Mouse (Mus musculus): ENCODE results near the gene Shf. TPM values are rescaled to one million over a fixed set of nuclear protein-coding genes. Genes with fewer than 3 reads are reported as not detected.

The Shf gene
- total and polyA plus RNA-seq, 3 experiments, result 3.5 to 5.6 (median 5.3) TPM

DNA sequence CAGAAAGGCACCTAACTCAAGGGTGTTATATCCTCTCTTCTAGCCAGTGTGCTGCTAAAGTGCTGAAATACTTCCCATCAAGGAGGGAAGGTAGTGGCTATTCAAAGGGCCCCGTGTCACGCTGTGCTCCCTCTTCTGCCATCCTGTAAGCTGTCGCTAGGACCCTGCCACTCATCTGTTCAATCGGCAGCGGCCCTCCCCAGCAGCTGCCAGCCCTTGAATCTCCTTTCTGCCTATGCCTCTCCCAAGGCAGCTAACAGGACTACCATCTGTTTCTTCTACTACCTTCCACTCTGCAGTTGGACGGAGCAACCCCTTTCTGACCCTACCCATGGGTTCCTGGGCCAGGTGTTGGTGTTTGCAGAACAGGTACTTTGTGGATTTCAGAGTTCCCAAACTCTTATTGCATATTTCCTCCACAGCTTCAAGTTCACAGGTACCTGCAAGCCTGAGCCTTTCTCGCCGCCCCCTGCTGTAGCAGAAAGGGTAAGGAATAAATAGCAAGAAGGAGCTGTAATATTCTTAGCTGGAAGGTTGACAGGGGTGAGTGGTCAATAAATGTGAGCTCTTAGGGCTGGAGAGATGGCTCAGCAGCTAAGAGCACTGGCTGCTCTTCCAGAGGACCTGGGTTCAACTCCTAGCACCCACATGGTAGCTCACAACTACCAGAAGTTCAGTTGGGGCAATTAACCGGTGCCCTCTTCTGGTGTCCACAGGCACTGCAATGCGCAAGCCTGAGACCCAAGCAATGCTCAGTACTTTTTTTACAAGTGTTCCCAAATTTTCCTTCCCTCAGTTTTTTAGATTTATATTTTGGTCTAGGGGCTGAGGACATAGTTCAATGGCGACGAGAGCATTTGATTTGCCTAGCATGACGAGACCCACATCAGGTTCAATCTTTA, 6.1 kb downstream of the Shf start:
- 88% methylated on average over 13 of the region's 13 CpGs for WGBS
- DNase-seq, result no peak
- H3K36me3 ChIP-seq (ENCODE audit: control insufficient read depth, insufficient read depth, low read length), result no peaks in the 10 kb centered on the region
- intact Hi-C loops (cut with DNase I), result no loop called here
- H3K4me3 ChIP-seq, result no peak overlapping the region
- no peaks in the 10 kb centered on the region for H3K27me3 ChIP-seq (ENCODE audit: control insufficient read depth, insufficient read depth, low read length)
- H3K4me1 ChIP-seq (ENCODE audit: control insufficient read depth, insufficient read depth, low read length), result no peaks in the 10 kb centered on the region
- H3K79me2 ChIP-seq (replicated peaks; ENCODE audit: control insufficient read depth, insufficient read depth, low read length), result no peaks in the 10 kb centered on the region
- TF ChIP-seq CTCF (IDR thresholded peaks at IDR 0.05), result peak; percentile 46
- no peak for TF ChIP-seq EP300 (IDR thresholded peaks at IDR 0.05; ENCODE audit: insufficient read depth, low read depth, low read length)
- H3K27ac ChIP-seq, result no peak overlapping the region
- no peak overlapping the region for H3K9ac ChIP-seq (ENCODE audit: low read depth, low read length)

DNA sequence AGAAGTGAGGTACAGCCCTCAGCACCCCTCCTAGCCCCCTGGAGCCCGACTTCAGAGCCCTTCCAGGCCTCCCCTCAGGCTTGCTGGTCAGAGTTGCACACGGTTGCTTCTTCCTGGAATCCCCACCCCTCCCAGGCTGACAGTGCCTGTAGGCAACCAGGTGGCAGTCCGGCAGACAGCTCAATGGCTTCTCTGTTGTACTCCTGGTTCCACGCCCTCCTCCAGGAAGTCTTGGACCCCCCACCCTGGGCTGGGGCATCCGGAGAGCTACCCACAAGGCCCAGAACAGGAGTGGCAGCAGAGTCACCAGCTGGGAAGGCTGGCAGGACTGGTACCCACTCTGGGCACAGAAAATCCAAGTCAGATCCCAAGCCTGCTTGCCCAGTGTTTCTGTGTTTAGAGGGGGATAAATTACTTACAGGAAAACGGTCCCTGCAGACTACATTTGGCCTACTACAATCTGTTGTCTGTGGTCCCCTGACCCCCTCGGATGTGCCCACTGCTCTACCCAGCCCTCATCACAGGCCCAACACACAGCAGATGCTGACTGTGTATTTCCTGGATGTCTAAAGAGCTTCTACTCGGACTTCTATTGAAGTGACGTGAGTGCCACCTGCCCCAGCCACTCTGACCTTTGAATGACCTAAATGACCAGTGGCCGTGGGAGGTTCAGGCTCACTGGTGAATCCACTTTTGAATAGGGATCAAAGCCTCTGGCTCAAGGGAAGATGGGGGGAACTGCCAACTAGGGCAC, 6.9 kb downstream of the Shf start:
- Histone ChIP-seq H3K4me3 (no peak overlapping the region), H3K79me2 (replicated peaks; ENCODE audit: control insufficient read depth, insufficient read depth, low read length) (no peaks in the 10 kb centered on the region), H3K27me3 (ENCODE audit: control insufficient read depth, insufficient read depth, low read length) (no peaks in the 10 kb centered on the region), H3K27ac (no peak overlapping the region), H3K4me1 (ENCODE audit: control insufficient read depth, insufficient read depth, low read length) (no peaks in the 10 kb centered on the region), H3K36me3 (ENCODE audit: control insufficient read depth, insufficient read depth, low read length) (no peaks in the 10 kb centered on the region), H3K9ac (ENCODE audit: low read depth, low read length) (no peak overlapping the region)
- 60% methylated on average over 10 of the region's 10 CpGs for WGBS
- intact Hi-C loops (cut with DNase I), result no loop called here
- no peak for DNase-seq
- no peak for TF ChIP-seq EP300 (IDR thresholded peaks at IDR 0.05; ENCODE audit: insufficient read depth, low read depth, low read length)
- no peak for TF ChIP-seq CTCF (IDR thresholded peaks at IDR 0.05)
- no peak for TF ChIP-seq POLR2A (IDR thresholded peaks at IDR 0.05; ENCODE audit: insufficient read depth, low read depth, low read length)

GRCm38 (mm10) chr2:122361181-122361580, 7.8 kb downstream of the Shf start:
- 77% methylated on average over 6 of the region's 6 CpGs for WGBS
- Histone ChIP-seq H3K9ac (ENCODE audit: low read depth, low read length) (no peak overlapping the region), H3K27ac (no peak overlapping the region), H3K79me2 (replicated peaks; ENCODE audit: control insufficient read depth, insufficient read depth, low read length) (no peaks in the 10 kb centered on the region), H3K4me1 (ENCODE audit: control insufficient read depth, insufficient read depth, low read length) (no peaks in the 10 kb centered on the region), H3K36me3 (ENCODE audit: control insufficient read depth, insufficient read depth, low read length) (no peaks in the 10 kb centered on the region), H3K27me3 (ENCODE audit: control insufficient read depth, insufficient read depth, low read length) (no peaks in the 10 kb centered on the region), H3K4me3 (no peak overlapping the region)
- intact Hi-C loops (cut with DNase I), result no loop called here
- no peak for TF ChIP-seq CTCF (IDR thresholded peaks at IDR 0.05)
- TF ChIP-seq EP300 (IDR thresholded peaks at IDR 0.05; ENCODE audit: insufficient read depth, low read depth, low read length), result no peak
- no peak for TF ChIP-seq POLR2A (IDR thresholded peaks at IDR 0.05; ENCODE audit: insufficient read depth, low read depth, low read length)
- no peak for DNase-seq

DNA sequence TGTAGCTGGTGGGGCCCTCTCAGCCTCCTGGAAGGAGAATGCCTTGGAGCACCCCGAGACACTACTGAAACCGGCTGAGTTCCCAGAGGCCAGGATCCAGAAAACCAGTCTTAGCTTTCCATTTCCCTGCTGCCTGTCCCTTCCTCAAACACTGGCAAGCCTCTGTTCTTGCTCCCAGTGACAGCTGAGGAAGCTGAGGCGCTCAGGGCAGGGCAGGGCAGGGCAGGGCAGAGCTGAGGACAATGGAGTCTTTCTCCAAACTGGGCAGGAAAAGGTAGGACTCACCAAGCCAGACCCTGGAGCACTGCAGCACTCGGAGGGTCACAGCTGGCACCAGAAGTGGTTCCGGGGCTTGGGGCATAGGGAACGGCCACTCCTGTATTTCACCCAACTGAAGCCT, 8.7 kb downstream of the Shf start:
- Histone ChIP-seq H3K9ac (ENCODE audit: low read depth, low read length) (no peak overlapping the region), H3K79me2 (replicated peaks; ENCODE audit: control insufficient read depth, insufficient read depth, low read length) (no peaks in the 10 kb centered on the region), H3K36me3 (ENCODE audit: control insufficient read depth, insufficient read depth, low read length) (no peaks in the 10 kb centered on the region), H3K4me1 (ENCODE audit: control insufficient read depth, insufficient read depth, low read length) (no peaks in the 10 kb centered on the region), H3K4me3 (no peak overlapping the region), H3K27me3 (ENCODE audit: control insufficient read depth, insufficient read depth, low read length) (no peaks in the 10 kb centered on the region), H3K27ac (no peak overlapping the region)
- WGBS, result 77% methylated on average over 6 of the region's 6 CpGs
- TF ChIP-seq CTCF (IDR thresholded peaks at IDR 0.05) (no peak), POLR2A (IDR thresholded peaks at IDR 0.05; ENCODE audit: insufficient read depth, low read depth, low read length) (no peak), EP300 (IDR thresholded peaks at IDR 0.05; ENCODE audit: insufficient read depth, low read depth, low read length) (no peak)
- no peak for DNase-seq
- intact Hi-C loops (cut with DNase I), result no loop called here

DNA sequence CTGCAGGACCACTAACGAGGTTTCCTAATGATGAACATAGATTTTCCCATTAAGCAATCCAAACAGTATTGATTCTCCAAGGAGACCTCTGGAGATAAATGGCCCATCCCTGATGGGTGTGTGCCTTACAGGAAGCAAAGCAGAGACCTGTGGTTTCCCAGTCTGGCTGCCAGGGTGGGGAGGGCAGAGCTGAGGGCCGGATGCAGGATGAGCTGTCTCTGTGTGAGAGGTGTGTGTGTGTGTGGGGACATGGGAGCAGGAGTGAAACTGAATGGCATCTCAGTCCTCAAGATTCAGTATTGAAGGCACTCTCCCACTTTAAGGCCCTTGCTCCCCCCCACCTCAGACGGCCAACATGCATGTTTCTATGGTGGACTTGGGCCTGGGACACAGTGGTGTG, 12.8 kb downstream of the Shf start:
- Histone ChIP-seq H3K36me3 (ENCODE audit: control insufficient read depth, insufficient read depth, low read length) (no peaks in the 10 kb centered on the region), H3K79me2 (replicated peaks; ENCODE audit: control insufficient read depth, insufficient read depth, low read length) (no peaks in the 10 kb centered on the region), H3K9ac (ENCODE audit: low read depth, low read length) (no peak overlapping the region), H3K27me3 (ENCODE audit: control insufficient read depth, insufficient read depth, low read length) (no peaks in the 10 kb centered on the region), H3K4me3 (no peak overlapping the region), H3K27ac (no peak overlapping the region), H3K4me1 (ENCODE audit: control insufficient read depth, insufficient read depth, low read length) (no peaks in the 10 kb centered on the region)
- intact Hi-C loops (cut with DNase I), result no loop called here
- DNase-seq, result no peak
- WGBS, result 85% methylated on average over 3 of the region's 3 CpGs
- TF ChIP-seq POLR2A (IDR thresholded peaks at IDR 0.05; ENCODE audit: insufficient read depth, low read depth, low read length), result no peak
- no peak for TF ChIP-seq CTCF (IDR thresholded peaks at IDR 0.05)
- no peak for TF ChIP-seq EP300 (IDR thresholded peaks at IDR 0.05; ENCODE audit: insufficient read depth, low read depth, low read length)

DNA sequence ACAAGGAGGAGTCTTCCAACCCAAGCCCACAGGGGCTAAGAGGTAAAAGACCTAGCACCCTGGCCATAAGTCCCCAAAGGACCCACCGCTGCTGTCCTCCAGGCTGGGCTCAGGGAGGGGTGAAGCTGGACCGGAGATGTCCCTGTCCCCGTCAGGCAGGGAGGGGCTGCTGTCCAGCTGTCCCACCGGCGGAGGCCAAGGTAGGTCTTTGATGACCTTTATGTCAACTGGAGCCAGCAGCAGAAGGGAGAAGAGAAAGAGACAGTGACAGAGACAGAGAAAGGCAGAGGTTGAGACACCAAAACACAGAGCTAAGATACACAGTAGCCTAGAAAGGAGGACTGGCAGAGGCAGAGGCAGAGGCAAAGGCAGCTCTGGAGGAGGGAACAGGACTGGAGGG, 13.6 kb downstream of the Shf start:
- no peak for TF ChIP-seq POLR2A (IDR thresholded peaks at IDR 0.05; ENCODE audit: insufficient read depth, low read depth, low read length)
- TF ChIP-seq CTCF (IDR thresholded peaks at IDR 0.05), result no peak
- no peak for TF ChIP-seq EP300 (IDR thresholded peaks at IDR 0.05; ENCODE audit: insufficient read depth, low read depth, low read length)

More for the DNA sequence above, 13.6 kb downstream of the Shf start:
- Histone ChIP-seq H3K27me3 (ENCODE audit: control insufficient read depth, insufficient read depth, low read length) (no peaks in the 10 kb centered on the region), H3K27ac (no peak overlapping the region), H3K79me2 (replicated peaks; ENCODE audit: control insufficient read depth, insufficient read depth, low read length) (no peaks in the 10 kb centered on the region), H3K9ac (ENCODE audit: low read depth, low read length) (no peak overlapping the region), H3K4me3 (no peak overlapping the region), H3K36me3 (ENCODE audit: control insufficient read depth, insufficient read depth, low read length) (no peaks in the 10 kb centered on the region), H3K4me1 (ENCODE audit: control insufficient read depth, insufficient read depth, low read length) (no peaks in the 10 kb centered on the region)
- WGBS, result 87% methylated on average over 5 of the region's 5 CpGs
- intact Hi-C loops (cut with DNase I), result no loop called here
- no peak for DNase-seq

Data from heart, adult 2 months (tissue).